Mouse (Mus musculus) lung, postnatal 0 days (tissue): ENCODE measurements around the gene Pabpc4. TPM values are rescaled to one million over a fixed set of nuclear protein-coding genes. Genes with fewer than 3 reads are reported as not detected.

Experiments
- ATAC-seq: fragments of 200-750 bp; cut with Nextera tagmentation; 2 replicates; pipeline ENCODE4 v1.8.0; 2017; ENCODE audit warnings: moderate library complexity
- DNase-seq: peaks from one replicate; pipeline ENCODE4 v3.0.0-alpha.2; 2016; ENCODE audit warnings: low spot score
- H3K27ac ChIP-seq: fragments of 300-500 bp; sonication (generic); 2 replicates; pipeline ENCODE4 v1.5.1; 2014; ENCODE audit warnings: antibody characterized with exemption, mild to moderate bottlenecking, low read length, mixed read lengths
- H3K27me3 ChIP-seq: fragments of 300-500 bp; sonication (generic); replicated peaks from 2 replicates; pipeline ENCODE4 v1.6.1; 2014; ENCODE audit warnings: low read length, mixed read lengths; ENCODE audit not compliant: insufficient read depth
- H3K36me3 ChIP-seq: fragments of 300-500 bp; sonication (generic); 2 replicates; pipeline ENCODE4 v1.6.1; 2014; ENCODE audit warnings: low read length, mixed read lengths; ENCODE audit not compliant: insufficient read depth
- H3K4me1 ChIP-seq: fragments of 300-500 bp; sonication (generic); 2 replicates; pipeline ENCODE4 v1.6.1; 2014; ENCODE audit warnings: antibody characterized with exemption, low read depth, low read length, mixed read lengths; ENCODE audit not compliant: insufficient read depth
- H3K4me2 ChIP-seq: fragments of 300-500 bp; sonication (generic); replicated peaks from 2 replicates; pipeline ENCODE4 v1.6.1; 2014; ENCODE audit warnings: low read depth, mild to moderate bottlenecking, low read length, moderate library complexity, mixed read lengths
- H3K4me3 ChIP-seq: fragments of 300-500 bp; sonication (generic); 2 replicates; pipeline ENCODE4 v1.5.1; 2014; ENCODE audit warnings: low read depth, low read length
- H3K9ac ChIP-seq: fragments of 300-500 bp; sonication (generic); replicated peaks from 2 replicates; pipeline ENCODE4 v1.6.1; 2014; ENCODE audit warnings: low read depth, mild to moderate bottlenecking
- H3K9me3 ChIP-seq: fragments of 300-500 bp; sonication (generic); 2 replicates; pipeline ENCODE4 v1.6.1; 2016; ENCODE audit warnings: low read length, mixed read lengths
- CTCF ChIP-seq: IDR thresholded peaks from 2 replicates; pipeline ENCODE4 v1.5.1; 2016; ENCODE audit warnings: antibody characterized with exemption, mild to moderate bottlenecking
- EP300 ChIP-seq: IDR thresholded peaks from 2 replicates; pipeline ENCODE4 v1.6.1; 2016; ENCODE audit warnings: antibody characterized with exemption, mild to moderate bottlenecking, control low read depth
- WGBS: fragments of 180-500 bp; shearing (Covaris S2); extraction: QIAGEN DNeasy Blood & Tissue Kit; methylation state at CpG from one replicate; pipeline ENCODE4 v1.1.7; 2014; 5-methylcytosine and 5-hydroxymethylcytosine counted together
- polyA plus RNA-seq: library from polyadenylated mRNA; unstranded; fragments of >200 nt; fragmentation: Nextera tagmentation; extraction: Ambion mirVana; gene quantifications from 2 replicates; pipeline ENCODE4 v1.2.1, GENCODE M21; 2015

Gene Pabpc4
- polyA plus RNA-seq, 1 experiment from 2014 or later = 11.4 TPM

DNA sequence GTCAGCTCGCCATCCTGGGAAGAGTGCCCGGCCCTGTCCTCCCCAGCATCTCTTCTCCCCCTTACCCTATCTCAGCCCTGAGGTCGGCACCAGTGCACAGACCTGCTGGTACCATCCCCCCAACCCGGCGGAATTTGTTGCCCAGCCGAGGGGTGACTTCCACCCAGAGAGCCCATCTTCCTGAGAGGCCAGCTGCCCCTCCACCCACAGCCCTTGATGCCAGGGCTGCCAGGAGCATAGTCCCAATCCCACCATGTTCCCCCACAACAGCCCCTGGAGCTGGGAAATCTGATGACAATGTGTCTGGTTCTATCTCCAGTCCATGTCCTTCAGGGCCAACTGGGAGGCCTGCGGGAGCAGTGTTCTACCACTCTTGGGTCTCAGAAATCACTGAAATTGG is 15.9 kb upstream of the Pabpc4 start:
- TF ChIP-seq EP300 (no peak), CTCF (no peak)
- Histone ChIP-seq H3K4me1 (no peaks in the 10 kb centered on the region), H3K27me3 (no peaks in the 10 kb centered on the region), H3K4me3 (no peak overlapping the region), H3K9ac (no peak overlapping the region), H3K36me3 (no peaks in the 10 kb centered on the region), H3K4me2 (no peak overlapping the region), H3K27ac (no peak overlapping the region), H3K9me3 (no peaks in the 10 kb centered on the region)
- ATAC-seq = no peak
- WGBS = 79% methylated on average over 7 of the region's 7 CpGs
- no peak for DNase-seq

DNA sequence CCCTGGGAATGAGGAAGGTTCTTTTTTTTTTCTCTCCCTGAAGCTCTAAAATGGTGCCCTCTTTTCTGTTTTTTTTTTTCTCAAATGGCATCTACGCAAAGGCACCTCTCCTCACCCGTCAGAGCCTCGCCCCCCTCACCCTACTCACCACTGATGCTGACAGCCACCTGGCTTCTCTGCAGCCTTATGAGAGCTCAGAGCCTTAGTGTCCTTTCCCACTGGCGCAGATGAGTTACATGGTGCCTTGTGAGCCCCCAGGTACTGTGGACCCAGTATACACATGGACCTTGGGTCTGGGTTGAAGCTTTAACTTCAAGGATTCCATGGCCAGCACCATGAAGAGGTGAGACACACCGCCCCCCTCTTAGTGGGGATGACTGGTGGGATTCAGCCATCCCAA is 15.5 kb upstream of the Pabpc4 start:
- ATAC-seq (peak; percentile 0; the same call in 1 of the 2 replicates), DNase-seq (no peak)
- Histone ChIP-seq H3K36me3 (no peaks in the 10 kb centered on the region), H3K4me1 (no peaks in the 10 kb centered on the region), H3K9me3 (no peaks in the 10 kb centered on the region), H3K4me3 (no peak overlapping the region), H3K9ac (no peak overlapping the region), H3K27me3 (no peaks in the 10 kb centered on the region), H3K4me2 (no peak overlapping the region), H3K27ac (peak overlapping the region; percentile 38; the same call in 1 of the 2 replicates)
- TF ChIP-seq EP300 (no peak), CTCF (no peak)
- 87% methylated on average over 5 of the region's 5 CpGs for WGBS

DNA sequence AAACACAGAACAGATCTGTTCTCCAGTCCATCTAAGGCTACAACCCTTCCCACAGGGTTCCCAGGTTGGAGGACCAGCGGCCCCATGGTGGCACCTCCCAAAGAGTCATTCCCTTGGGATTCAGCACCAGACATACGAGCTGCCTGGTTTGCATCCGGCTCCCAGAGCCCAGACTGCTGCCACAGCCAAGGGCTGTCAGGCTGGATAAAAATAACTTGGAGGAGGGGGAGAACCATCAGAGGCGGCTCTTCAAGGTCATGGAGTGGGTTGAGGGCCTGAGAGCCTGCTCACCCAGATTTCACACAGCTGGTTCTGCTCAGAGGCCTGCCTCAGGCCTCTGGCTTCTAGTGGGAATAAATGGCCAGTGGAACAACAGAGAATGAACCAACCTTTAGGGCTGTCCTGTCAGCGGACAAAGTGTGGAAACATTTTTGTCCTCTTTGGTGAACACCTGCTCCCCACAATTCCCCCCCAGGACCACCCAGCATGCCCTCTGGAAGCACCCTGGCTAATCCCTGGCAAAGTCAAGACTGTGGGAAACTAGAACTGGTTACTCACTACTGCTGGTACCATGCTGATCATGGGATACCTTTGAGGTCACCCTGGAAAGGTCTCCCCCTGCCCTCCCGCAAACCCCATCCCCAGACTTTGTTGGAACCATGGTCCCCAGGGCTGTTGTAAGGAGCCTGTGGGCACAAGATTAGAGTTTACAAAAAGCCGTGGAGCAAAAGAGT is 14.8 kb upstream of the Pabpc4 start:
- no peak overlapping the region for H3K4me3 ChIP-seq
- no peaks in the 10 kb centered on the region for H3K27me3 ChIP-seq
- H3K4me1 ChIP-seq = no peaks in the 10 kb centered on the region
- no peaks in the 10 kb centered on the region for H3K9me3 ChIP-seq
- H3K36me3 ChIP-seq = no peaks in the 10 kb centered on the region
- peak; percentile 89 for DNase-seq
- no peak overlapping the region for H3K27ac ChIP-seq
- no peak overlapping the region for H3K4me2 ChIP-seq
- WGBS = 32% methylated on average over 7 of the region's 7 CpGs
- peak; percentile 84 for ATAC-seq
- TF ChIP-seq CTCF (no peak), EP300 (peak; percentile 68; the same call in 1 of the 2 replicates)
- no peak overlapping the region for H3K9ac ChIP-seq

DNA sequence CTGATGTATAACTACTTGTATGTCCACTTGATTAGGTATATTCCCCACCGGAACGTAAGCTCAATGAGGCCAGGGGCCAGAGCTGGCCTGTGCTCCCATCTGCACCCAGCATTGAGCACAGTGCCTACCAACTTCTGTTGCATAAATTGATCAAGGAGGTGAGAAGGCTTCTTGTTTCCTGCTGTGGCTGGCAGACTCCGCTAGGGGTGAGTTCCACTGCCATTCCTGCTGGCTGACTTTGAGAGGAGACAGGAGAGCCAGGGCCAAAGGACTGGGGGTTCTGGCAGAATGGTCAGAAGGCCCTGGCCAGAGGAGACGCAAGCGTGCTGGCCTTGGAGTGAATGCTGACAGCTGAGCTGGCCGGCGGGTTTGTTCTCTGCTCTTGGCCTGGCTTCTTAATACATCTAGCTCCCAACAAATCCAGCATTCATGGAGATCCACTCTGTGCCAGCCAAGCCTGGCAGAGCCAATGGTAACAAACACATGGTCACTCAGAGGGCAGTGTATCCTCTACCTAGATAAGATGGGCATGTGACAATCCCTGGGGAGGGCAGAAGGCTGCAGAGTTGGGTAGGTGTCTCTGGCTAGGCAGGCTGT is 13.1 kb upstream of the Pabpc4 start:
- Histone ChIP-seq H3K4me1 (no peaks in the 10 kb centered on the region), H3K9ac (no peak overlapping the region), H3K4me2 (no peak overlapping the region), H3K36me3 (no peaks in the 10 kb centered on the region), H3K27me3 (no peaks in the 10 kb centered on the region), H3K9me3 (no peaks in the 10 kb centered on the region), H3K4me3 (no peak overlapping the region), H3K27ac (no peak overlapping the region)
- DNase-seq (peak; percentile 43), ATAC-seq (peak; percentile 23)
- TF ChIP-seq CTCF (peak; percentile 25; the same call in 1 of the 2 replicates), EP300 (no peak)
- 47% methylated on average over 7 of the region's 7 CpGs for WGBS

DNA sequence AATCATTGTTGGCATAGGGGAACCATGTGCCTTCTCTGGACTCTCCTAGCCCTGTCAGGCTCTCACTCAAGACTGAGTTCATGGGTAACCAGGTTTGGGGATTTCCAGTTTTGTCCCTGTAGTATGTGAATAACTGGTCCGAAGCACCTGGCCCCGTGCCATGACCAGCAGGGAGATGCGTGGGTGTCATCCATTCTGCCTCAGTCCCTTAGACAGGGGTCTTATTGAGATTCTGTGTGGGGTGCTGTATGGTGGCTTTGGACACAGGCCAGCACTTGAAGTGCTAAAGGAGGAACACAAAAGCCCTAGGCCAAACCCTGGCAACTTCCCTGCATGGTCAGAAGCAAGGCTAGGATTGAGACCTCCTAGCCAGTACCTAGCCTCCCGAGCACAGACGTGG is 9.9 kb upstream of the Pabpc4 start:
- H3K4me1 ChIP-seq = no peaks in the 10 kb centered on the region
- TF ChIP-seq EP300 = no peak
- no peak for TF ChIP-seq CTCF
- DNase-seq (no peak), ATAC-seq (no peak)
- no peak overlapping the region for H3K9ac ChIP-seq
- no peak overlapping the region for H3K27ac ChIP-seq
- no peaks in the 10 kb centered on the region for H3K9me3 ChIP-seq
- no peak overlapping the region for H3K4me2 ChIP-seq
- 72% methylated on average over 5 of the region's 5 CpGs for WGBS
- no peak overlapping the region for H3K4me3 ChIP-seq
- H3K27me3 ChIP-seq = no peaks in the 10 kb centered on the region
- no peaks in the 10 kb centered on the region for H3K36me3 ChIP-seq

DNA sequence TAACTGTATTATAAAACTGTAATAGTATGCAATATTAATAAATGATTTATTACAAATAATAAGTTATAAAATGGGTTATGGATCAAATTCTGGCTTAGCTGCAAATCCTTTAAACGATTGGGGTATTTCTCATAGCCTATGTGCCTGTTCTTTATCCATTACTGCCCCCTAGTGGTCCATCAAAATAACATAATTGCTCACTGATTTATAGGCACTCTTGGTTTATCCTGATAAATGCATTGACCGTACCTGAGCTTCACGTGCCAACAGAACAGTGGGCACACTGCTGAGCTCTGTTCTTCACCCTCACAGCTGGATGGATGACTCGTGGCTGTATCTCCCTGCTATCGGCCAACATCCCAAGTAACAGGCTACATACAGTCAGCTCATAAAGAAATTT is 7.5 kb upstream of the Pabpc4 start:
- Histone ChIP-seq H3K27ac (no peak overlapping the region), H3K9me3 (no peaks in the 10 kb centered on the region), H3K27me3 (no peaks in the 10 kb centered on the region), H3K4me1 (no peaks in the 10 kb centered on the region), H3K4me3 (no peak overlapping the region), H3K4me2 (no peak overlapping the region), H3K9ac (no peak overlapping the region), H3K36me3 (no peaks in the 10 kb centered on the region)
- TF ChIP-seq CTCF (peak; percentile 84), EP300 (no peak)
- WGBS = 14% methylated on average over 5 of the region's 5 CpGs
- DNase-seq = peak; percentile 82
- peak; percentile 49 for ATAC-seq
